Mouse (Mus musculus) liver, embryonic 12.5 days (tissue): Measurements from ENCODE around the gene Nelfe. TPM values are rescaled to one million over a fixed set of nuclear protein-coding genes. Genes with fewer than 3 reads are reported as not detected.
"Not testable (repeated sequence)": the region's sequence is repeated elsewhere in the genome, so short reads cannot be mapped to it uniquely, and the experiment has no call there.

Experiments
- ATAC-seq: fragments of 200-750 bp; cut with Nextera tagmentation; 2 replicates; pipeline ENCODE4 v1.8.0; 2017; ENCODE audit warnings: moderate number of reproducible peaks, mild to moderate bottlenecking, moderate library complexity
- H3K27ac ChIP-seq: fragments of 300-500 bp; sonication (generic); 2 replicates; pipeline ENCODE4 v1.5.1; 2016; ENCODE audit warnings: mild to moderate bottlenecking
- H3K27me3 ChIP-seq: fragments of 300-500 bp; sonication (generic); replicated peaks from 2 replicates; pipeline ENCODE4 v1.6.1; 2016; ENCODE audit warnings: mild to moderate bottlenecking, moderate library complexity
- H3K36me3 ChIP-seq: fragments of 300-500 bp; sonication (generic); 2 replicates; pipeline ENCODE4 v1.6.1; 2016; ENCODE audit warnings: mild to moderate bottlenecking, moderate library complexity
- H3K4me1 ChIP-seq: fragments of 300-500 bp; sonication (generic); 2 replicates; pipeline ENCODE4 v1.6.1; 2016
- H3K4me2 ChIP-seq: fragments of 300-500 bp; sonication (generic); 2 replicates; pipeline ENCODE4 v1.6.1; 2016; ENCODE audit warnings: mild to moderate bottlenecking, moderate library complexity
- H3K4me3 ChIP-seq: fragments of 300-500 bp; sonication (generic); 2 replicates; pipeline ENCODE4 v1.5.1; 2016; ENCODE audit warnings: mild to moderate bottlenecking, moderate library complexity
- H3K9ac ChIP-seq: fragments of 300-500 bp; sonication (generic); 2 replicates; pipeline ENCODE4 v1.6.1; 2016; ENCODE audit warnings: mild to moderate bottlenecking, moderate library complexity
- H3K9me3 ChIP-seq: fragments of 300-500 bp; sonication (generic); replicated peaks from 2 replicates; pipeline ENCODE4 v1.6.1; 2016; ENCODE audit warnings: mild to moderate bottlenecking, moderate library complexity
- WGBS: fragments of 180-500 bp; shearing (Covaris S2); methylation state at CpG from one replicate; pipeline ENCODE4 v1.1.7; 2016; ENCODE audit not compliant: insufficient replicate concordance; 5-methylcytosine and 5-hydroxymethylcytosine counted together
- polyA plus RNA-seq: library from polyadenylated mRNA; unstranded; fragments of >200 nt; fragmentation: Nextera tagmentation; extraction: Ambion mirVana; gene quantifications from 2 replicates; pipeline ENCODE4 v1.2.1, GENCODE M21; 2016

Gene Nelfe
- polyA plus RNA-seq, 1 experiment from 2014 or later = 72.0 TPM

- Histone ChIP-seq H3K4me3 (no peak overlapping the region), H3K4me1 (no peaks in the 10 kb centered on the region), H3K27ac (no peak overlapping the region), H3K27me3 (peaks cover 4% of the 10 kb centered on the region; the same call in 1 of the 2 replicates), H3K9me3 (no peaks in the 10 kb centered on the region), H3K9ac (no peak overlapping the region), H3K36me3 (no peaks in the 10 kb centered on the region), H3K4me2 (no peak overlapping the region)
- WGBS = 59% methylated on average over 7 of the region's 7 CpGs
- no peak for ATAC-seq
Measured at GRCm38 (mm10) chr17:34814818-34815370, 35.3 kb upstream of the Nelfe start.

DNA sequence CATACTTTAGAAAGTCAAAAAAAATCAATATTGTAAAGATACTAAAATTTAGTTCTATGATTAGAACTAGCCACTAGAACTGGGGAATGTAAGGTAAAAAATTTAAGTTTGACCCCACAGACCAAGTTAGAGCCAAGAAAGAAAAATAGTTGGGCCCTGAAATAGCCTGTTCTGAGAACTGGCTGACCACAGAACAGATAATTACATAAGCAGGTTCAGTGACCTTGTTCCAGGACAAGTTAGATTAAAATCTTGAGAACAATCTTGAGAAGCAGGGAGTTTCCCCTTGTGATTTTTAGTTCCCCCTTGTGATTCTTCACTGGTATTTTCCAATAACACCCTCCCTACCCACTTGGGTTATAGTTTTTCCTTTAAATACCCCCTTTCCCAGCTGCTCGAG, 19.4 kb upstream of the Nelfe start:
- not testable (repeated sequence) for H3K4me1 ChIP-seq, H3K27me3 ChIP-seq, ATAC-seq, H3K4me3 ChIP-seq, H3K9me3 ChIP-seq, H3K4me2 ChIP-seq, H3K27ac ChIP-seq, H3K9ac ChIP-seq
- 79% methylated on average over 1 of the region's 1 CpGs for WGBS
- peaks cover 92% of the 10 kb centered on the region for H3K36me3 ChIP-seq

DNA sequence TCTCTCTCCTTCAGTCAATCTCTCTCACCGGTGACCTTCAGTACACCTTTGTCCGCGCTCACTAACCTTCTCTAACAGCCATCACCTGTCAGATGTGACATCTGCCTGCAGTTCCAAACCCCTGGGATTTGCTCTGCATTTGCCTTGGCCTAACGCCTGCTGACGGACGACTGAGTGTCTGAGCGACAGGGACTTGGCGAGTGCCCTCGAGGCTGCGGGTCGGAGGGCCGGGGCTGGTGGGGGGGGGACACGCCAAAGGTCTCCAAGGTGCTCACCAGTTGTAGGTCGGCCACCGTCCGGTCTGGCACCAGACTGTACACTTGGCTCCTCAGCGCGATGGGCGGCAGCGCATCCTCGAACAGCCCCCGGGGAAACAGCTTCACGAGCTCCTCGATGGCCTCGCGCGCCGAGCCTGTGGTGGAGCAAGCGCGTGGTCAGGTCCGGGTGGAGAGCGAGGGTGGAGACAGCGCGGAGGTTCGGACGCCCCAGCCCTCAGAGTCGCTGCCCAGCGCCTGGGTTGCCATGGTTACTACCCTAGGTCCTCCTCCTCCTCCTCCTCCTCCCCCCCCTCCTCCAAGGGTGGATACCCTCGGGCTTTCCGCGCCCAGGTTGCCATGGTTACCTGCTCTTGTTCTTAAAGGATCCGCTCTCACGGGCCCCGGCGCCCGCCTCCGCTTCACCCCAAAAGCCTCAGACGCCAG, 13.9 kb upstream of the Nelfe start:
- H3K4me2 ChIP-seq = peak overlapping the region; percentile 97
- H3K9ac ChIP-seq = peak overlapping the region; percentile 69
- no peaks in the 10 kb centered on the region for H3K27me3 ChIP-seq
- 0 out of 2 replicates have a peak, but pooled peaks cover under 1% of the 10 kb centered on the region for H3K9me3 ChIP-seq
- peaks cover 72% of the 10 kb centered on the region for H3K36me3 ChIP-seq
- WGBS = 9% methylated on average over 48 of the region's 48 CpGs
- ATAC-seq = peak; percentile 79
- H3K4me3 ChIP-seq = peak overlapping the region; percentile 76
- peaks cover 45% of the 10 kb centered on the region for H3K4me1 ChIP-seq
- H3K27ac ChIP-seq = peak overlapping the region; percentile 87

DNA sequence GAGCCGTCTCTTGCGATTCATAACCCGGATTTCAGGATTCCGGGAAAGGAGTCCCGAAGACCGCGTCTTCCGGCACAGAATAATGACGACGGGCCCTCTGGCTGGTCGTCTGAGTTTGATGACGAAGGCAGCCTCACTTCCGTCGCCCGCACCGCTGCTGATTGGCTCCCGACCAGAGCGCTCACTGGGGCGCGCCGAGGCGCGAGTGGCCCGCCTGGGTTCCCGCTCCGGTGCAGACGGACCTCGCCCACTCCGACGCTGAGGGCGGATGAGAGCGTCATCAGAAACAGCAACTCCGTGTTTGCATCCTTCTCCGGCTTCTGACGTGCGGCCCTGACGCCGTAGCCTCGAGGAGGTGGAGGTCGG, 13.4 kb upstream of the Nelfe start, which contains the start of the genes Stk19 and Dxo:
TSS of gene Stk19 (minus strand) at position 90 of the 366 bp plus-strand sequence.
TSS of gene Dxo (plus strand) at position 164 of the 366 bp plus-strand sequence.
- H3K9ac ChIP-seq = peak within 1 kb of the TSS; percentile 81
- no peaks in the 10 kb centered on the region for H3K9me3 ChIP-seq
- peaks cover 50% of the 10 kb centered on the region for H3K4me1 ChIP-seq
- WGBS = 1% methylated on average over 40 of the region's 40 CpGs
- H3K4me3 ChIP-seq = peak within 1 kb of the TSS; percentile 76
- peaks cover 72% of the 10 kb centered on the region for H3K36me3 ChIP-seq
- peak; percentile 92 for ATAC-seq
- H3K27ac ChIP-seq = peak within 1 kb of the TSS; percentile 87
- peak within 1 kb of the TSS; percentile 97 for H3K4me2 ChIP-seq
- H3K27me3 ChIP-seq = no peaks in the 10 kb centered on the region

GRCm38 (mm10) chr17:34837464-34838324, 12.5 kb upstream of the Nelfe start:
- 34% methylated on average over 43 of the region's 43 CpGs for WGBS
- ATAC-seq = peak; percentile 4; the same call in 1 of the 2 replicates
- Histone ChIP-seq H3K4me3 (peak overlapping the region; percentile 76), H3K4me2 (peak overlapping the region; percentile 97), H3K27me3 (no peaks in the 10 kb centered on the region), H3K9ac (peak overlapping the region; percentile 81), H3K27ac (peak overlapping the region; percentile 87), H3K9me3 (no peaks in the 10 kb centered on the region), H3K4me1 (peaks cover 53% of the 10 kb centered on the region), H3K36me3 (peaks cover 72% of the 10 kb centered on the region)

DNA sequence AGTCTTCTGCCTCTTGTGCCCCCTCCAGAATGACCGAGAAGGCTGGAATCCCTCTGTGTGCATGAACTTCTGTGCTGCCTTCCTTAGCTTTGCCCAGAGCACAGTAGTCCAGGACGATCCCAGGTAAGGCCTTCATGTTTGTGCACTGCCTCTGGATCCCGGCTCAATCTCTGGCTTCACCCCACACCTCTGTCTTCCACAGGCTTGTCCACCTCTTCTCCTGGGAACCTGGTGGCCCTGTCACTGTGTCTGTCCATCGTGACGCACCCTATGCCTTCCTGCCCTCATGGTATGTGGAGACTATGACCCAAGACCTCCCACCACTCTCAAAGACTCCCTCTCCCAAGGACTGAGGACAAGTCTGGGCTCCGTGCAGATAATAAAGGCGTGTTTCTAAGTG, 11.4 kb upstream of the Nelfe start:
- WGBS = 86% methylated on average over 7 of the region's 7 CpGs
- ATAC-seq = no peak
- peak overlapping the region; percentile 97 for H3K4me2 ChIP-seq
- H3K4me1 ChIP-seq = peaks cover 53% of the 10 kb centered on the region
- no peak overlapping the region; the same call in 1 of the 2 replicates for H3K27ac ChIP-seq
- H3K36me3 ChIP-seq = peaks cover 72% of the 10 kb centered on the region
- H3K4me3 ChIP-seq = peak overlapping the region; percentile 76; the same call in 1 of the 2 replicates
- peak overlapping the region; percentile 81; the same call in 1 of the 2 replicates for H3K9ac ChIP-seq
- no peaks in the 10 kb centered on the region for H3K27me3 ChIP-seq
- H3K9me3 ChIP-seq = no peaks in the 10 kb centered on the region

- no peak overlapping the region for H3K4me3 ChIP-seq
- peak overlapping the region; percentile 51; the same call in 1 of the 2 replicates for H3K9ac ChIP-seq
- H3K4me2 ChIP-seq = peak overlapping the region; percentile 37
- WGBS = 70% methylated on average over 6 of the region's 6 CpGs
- no peaks in the 10 kb centered on the region for H3K9me3 ChIP-seq
- H3K27me3 ChIP-seq = no peaks in the 10 kb centered on the region
- H3K4me1 ChIP-seq = peaks cover 46% of the 10 kb centered on the region
- peaks cover 80% of the 10 kb centered on the region for H3K36me3 ChIP-seq
- peak overlapping the region; percentile 65 for H3K27ac ChIP-seq
- ATAC-seq = peak; percentile 23; the same call in 1 of the 2 replicates
Measured at GRCm38 (mm10) chr17:34840736-34841307, 9.4 kb upstream of the Nelfe start.

DNA sequence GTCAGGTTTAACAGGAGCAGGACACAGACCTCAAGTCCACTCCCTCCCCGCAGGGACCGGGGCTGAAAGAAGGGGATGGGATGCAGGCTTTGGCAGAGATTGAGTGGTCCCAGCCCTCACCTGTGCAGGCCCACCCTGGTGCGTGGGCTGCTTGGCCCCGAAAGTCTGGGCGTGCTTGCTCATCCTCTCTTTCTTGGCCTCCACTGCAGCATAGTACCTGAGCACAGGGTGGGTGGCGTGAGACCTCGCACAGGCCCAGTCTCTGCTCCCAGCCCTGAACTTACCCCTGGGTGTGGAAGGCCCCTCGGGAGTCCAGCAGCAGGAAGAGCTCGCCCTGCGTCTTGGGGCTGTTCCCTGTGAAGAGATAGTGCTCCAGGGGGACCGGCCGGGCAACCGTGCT, 5.3 kb upstream of the Nelfe start:
- Histone ChIP-seq H3K36me3 (peaks cover 84% of the 10 kb centered on the region), H3K4me2 (no peak overlapping the region), H3K27me3 (no peaks in the 10 kb centered on the region), H3K4me3 (no peak overlapping the region), H3K4me1 (peaks cover 32% of the 10 kb centered on the region), H3K27ac (no peak overlapping the region), H3K9ac (no peak overlapping the region), H3K9me3 (no peaks in the 10 kb centered on the region)
- 85% methylated on average over 13 of the region's 13 CpGs for WGBS
- ATAC-seq = no peak

DNA sequence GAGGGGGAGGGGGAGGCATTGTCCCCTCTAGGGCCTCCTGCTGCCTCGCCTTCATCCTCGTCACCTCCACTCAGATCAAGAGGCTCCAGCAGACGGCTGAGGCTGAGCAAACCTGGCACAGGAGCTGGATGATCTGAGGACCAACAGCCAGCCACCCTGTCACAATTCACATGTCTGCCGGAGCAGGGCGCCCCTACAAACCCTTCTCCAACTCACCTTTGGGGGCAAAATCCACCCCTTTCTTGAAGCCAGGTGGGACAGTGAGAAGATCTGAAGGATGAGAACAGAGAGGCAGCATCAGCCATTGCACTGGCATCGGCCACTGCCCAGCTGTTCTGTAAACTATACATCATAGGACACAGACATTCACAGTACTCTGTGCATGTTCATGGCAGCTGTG, 3.0 kb upstream of the Nelfe start:
- Histone ChIP-seq H3K9me3 (no peaks in the 10 kb centered on the region), H3K9ac (no peak overlapping the region), H3K36me3 (peaks cover 63% of the 10 kb centered on the region), H3K27me3 (no peaks in the 10 kb centered on the region), H3K4me3 (no peak overlapping the region), H3K4me1 (peaks cover 27% of the 10 kb centered on the region), H3K27ac (no peak overlapping the region), H3K4me2 (no peak overlapping the region)
- WGBS = 78% methylated on average over 6 of the region's 6 CpGs
- no peak for ATAC-seq

GRCm38 (mm10) chr17:34847615-34848014, 2.6 kb upstream of the Nelfe start:
- Histone ChIP-seq H3K4me1 (peaks cover 28% of the 10 kb centered on the region), H3K36me3 (peaks cover 63% of the 10 kb centered on the region), H3K9me3 (no peaks in the 10 kb centered on the region), H3K27me3 (no peaks in the 10 kb centered on the region), H3K9ac (no peak overlapping the region), H3K4me3 (no peak overlapping the region), H3K27ac (no peak overlapping the region), H3K4me2 (no peak overlapping the region)
- WGBS = 87% methylated on average over 7 of the region's 7 CpGs
- ATAC-seq = no peak

DNA sequence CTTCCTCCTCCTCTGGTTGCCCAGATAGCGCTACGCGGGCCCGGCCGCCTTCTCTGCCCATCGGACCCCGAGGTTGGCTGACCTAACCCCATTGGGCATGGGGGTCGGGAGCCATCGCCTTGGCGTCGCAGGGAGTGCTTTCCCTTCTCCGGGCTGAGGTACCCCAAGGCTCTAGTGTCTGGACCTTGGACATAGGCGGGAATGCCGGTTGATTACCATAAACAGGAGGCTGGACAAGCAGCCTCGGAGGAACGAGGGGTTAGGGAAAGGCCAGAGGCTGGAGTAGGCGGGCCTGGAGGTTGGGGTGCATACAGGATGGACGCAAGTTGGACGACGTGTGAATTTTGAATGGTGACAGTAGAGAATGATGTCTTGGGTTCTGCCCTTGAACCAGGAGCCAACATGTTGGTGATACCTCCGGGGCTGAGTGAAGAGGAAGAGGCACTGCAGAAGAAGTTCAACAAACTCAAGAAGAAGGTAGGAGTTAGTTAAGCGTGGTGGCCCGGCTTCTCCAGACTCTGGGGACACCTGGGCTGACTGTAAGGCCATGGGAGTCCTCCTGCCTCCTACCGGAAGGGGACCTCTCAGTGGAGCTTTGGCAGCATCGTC, 430 bp downstream of the Nelfe start:
- Histone ChIP-seq H3K4me1 (peaks cover 28% of the 10 kb centered on the region), H3K9ac (peak overlapping the region; percentile 89), H3K4me3 (peak overlapping the region; percentile 91), H3K27me3 (no peaks in the 10 kb centered on the region), H3K9me3 (no peaks in the 10 kb centered on the region), H3K4me2 (peak overlapping the region; percentile 98), H3K27ac (peak overlapping the region; percentile 82), H3K36me3 (peaks cover 63% of the 10 kb centered on the region)
- ATAC-seq = no peak
- WGBS = 2% methylated on average over 25 of the region's 25 CpGs
